Mouse (Mus musculus): ENCODE results near the gene Rps6kb2. TPM values are rescaled to one million over a fixed set of nuclear protein-coding genes. Genes with fewer than 3 reads are reported as not detected.

Gene Rps6kb2
- total and polyA plus RNA-seq, 3 experiments: 16.1 to 73.4 (median 23.1) TPM

- no peak for ATAC-seq (ENCODE audit: extremely low read depth, insufficient number of reproducible peaks, low FRiP score, poor library complexity, severe bottlenecking)
- Histone ChIP-seq H3K4me1 (ENCODE audit: insufficient read depth, low read depth, low read length) (peaks cover 44% of the 10 kb centered on the region), H3K27me3 (ENCODE audit: insufficient read depth, low read length) (no peaks in the 10 kb centered on the region; the same call in 1 of the 2 replicates), H3K4me3 (ENCODE audit: low read depth, low read length) (peak overlapping the region; percentile 77), H3K36me3 (replicated peaks) (peaks cover 36% of the 10 kb centered on the region), H3K9me3 (replicated peaks) (no peaks in the 10 kb centered on the region)
- no peak for DNase-seq (ENCODE audit: low spot score)
- no peak for TF ChIP-seq GATA1 (IDR thresholded peaks at IDR 0.05; ENCODE audit: borderline replicate concordance, low read length)
- no peak for TF ChIP-seq TAL1 (conservative IDR thresholded peaks at IDR 0.05; ENCODE audit: low read depth, low read length)
- no peak for TF ChIP-seq CTCF (IDR thresholded peaks at IDR 0.05; ENCODE audit: low read depth, low read length)
- no peak for TF ChIP-seq POLR2AphosphoS5 (IDR thresholded peaks at IDR 0.05; ENCODE audit: insufficient replicate concordance, low read depth, low read length)
- no peak for TF ChIP-seq GATA2 (IDR thresholded peaks at IDR 0.05; ENCODE audit: borderline replicate concordance, low read depth, low read length)
Measured at GRCm38 (mm10) chr19:4163543-4163887, 361 bp upstream of the Rps6kb2 start.

DNA sequence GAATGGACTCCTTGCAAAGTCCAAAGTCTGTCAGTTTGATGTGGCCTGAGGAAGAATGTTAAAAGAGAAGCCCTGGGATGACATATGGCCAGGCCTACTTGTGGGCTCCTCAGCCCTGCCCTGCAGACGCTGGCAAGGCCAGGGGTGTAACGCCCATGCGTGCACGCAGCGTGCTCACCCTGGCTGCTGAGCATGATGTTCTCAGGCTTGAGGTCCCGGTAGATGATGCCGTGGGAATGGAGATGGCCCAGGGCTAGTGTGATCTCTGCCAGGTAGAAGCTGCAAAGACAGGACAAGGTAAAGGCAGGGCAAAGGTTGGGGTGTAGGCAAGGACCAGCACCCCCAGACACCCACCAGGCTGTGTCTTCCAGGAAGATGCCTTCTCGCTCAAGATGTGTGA is 4.1 kb downstream of the Rps6kb2 start:
- no peak for DNase-seq (ENCODE audit: low spot score)
- TF ChIP-seq GATA2 (IDR thresholded peaks at IDR 0.05; ENCODE audit: borderline replicate concordance, low read depth, low read length): no peak
- TF ChIP-seq CTCF (IDR thresholded peaks at IDR 0.05; ENCODE audit: low read depth, low read length): no peak
- TF ChIP-seq POLR2AphosphoS5 (IDR thresholded peaks at IDR 0.05; ENCODE audit: insufficient replicate concordance, low read depth, low read length): no peak
- TF ChIP-seq GATA1 (IDR thresholded peaks at IDR 0.05; ENCODE audit: borderline replicate concordance, low read length): no peak
- Histone ChIP-seq H3K27me3 (ENCODE audit: insufficient read depth, low read length) (no peaks in the 10 kb centered on the region), H3K36me3 (replicated peaks) (peaks cover 80% of the 10 kb centered on the region), H3K4me1 (ENCODE audit: insufficient read depth, low read depth, low read length) (peaks cover 50% of the 10 kb centered on the region), H3K9me3 (replicated peaks) (no peaks in the 10 kb centered on the region), H3K4me3 (ENCODE audit: low read depth, low read length) (peak overlapping the region; percentile 31; the same call in 1 of the 2 replicates)
- ATAC-seq (ENCODE audit: extremely low read depth, insufficient number of reproducible peaks, low FRiP score, poor library complexity, severe bottlenecking): no peak

- DNase-seq (ENCODE audit: low spot score): no peak
- no peak for TF ChIP-seq TAL1 (conservative IDR thresholded peaks at IDR 0.05; ENCODE audit: low read depth, low read length)
- no peak for TF ChIP-seq CTCF (IDR thresholded peaks at IDR 0.05; ENCODE audit: low read depth, low read length)
- TF ChIP-seq GATA2 (IDR thresholded peaks at IDR 0.05; ENCODE audit: borderline replicate concordance, low read depth, low read length): no peak
- no peak for TF ChIP-seq GATA1 (IDR thresholded peaks at IDR 0.05; ENCODE audit: borderline replicate concordance, low read length)
- TF ChIP-seq POLR2AphosphoS5 (IDR thresholded peaks at IDR 0.05; ENCODE audit: insufficient replicate concordance, low read depth, low read length): no peak
- Histone ChIP-seq H3K4me1 (ENCODE audit: insufficient read depth, low read depth, low read length) (peaks cover 49% of the 10 kb centered on the region), H3K9me3 (replicated peaks) (no peaks in the 10 kb centered on the region), H3K4me3 (ENCODE audit: low read depth, low read length) (no peak overlapping the region), H3K36me3 (replicated peaks) (peaks cover 98% of the 10 kb centered on the region), H3K27me3 (ENCODE audit: insufficient read depth, low read length) (no peaks in the 10 kb centered on the region)
- no peak for ATAC-seq (ENCODE audit: extremely low read depth, insufficient number of reproducible peaks, low FRiP score, poor library complexity, severe bottlenecking)
Measured at GRCm38 (mm10) chr19:4156771-4157170, 6.4 kb downstream of the Rps6kb2 start.

DNA sequence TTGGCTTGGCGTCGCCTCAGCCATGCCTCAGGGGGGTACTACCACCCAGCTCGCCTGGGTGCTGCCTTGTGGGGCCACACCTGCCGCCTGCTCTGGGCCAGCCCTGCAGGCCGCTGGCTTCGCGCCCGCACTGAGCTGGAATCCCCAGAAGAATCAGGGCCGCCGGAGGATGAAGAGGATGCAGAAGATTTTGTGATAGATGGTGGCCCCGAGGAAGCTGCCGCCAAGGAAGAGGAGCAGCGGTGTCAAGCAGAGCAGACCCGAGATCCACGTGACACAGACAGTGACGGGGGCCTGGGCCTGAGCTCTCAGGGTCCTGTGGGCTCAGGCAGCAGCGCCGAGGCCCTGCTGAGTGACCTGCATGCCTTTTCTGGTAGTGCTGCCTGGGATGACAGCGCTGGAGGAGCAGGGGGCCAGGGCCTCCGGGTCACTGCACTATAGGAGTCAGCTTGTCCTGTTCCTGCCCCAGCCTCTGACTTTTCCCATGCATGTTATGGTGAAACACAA is 7.0 kb downstream of the Rps6kb2 start:
- no peak for DNase-seq (ENCODE audit: low spot score)
- Histone ChIP-seq H3K36me3 (replicated peaks) (peaks cover 98% of the 10 kb centered on the region), H3K27me3 (ENCODE audit: insufficient read depth, low read length) (no peaks in the 10 kb centered on the region), H3K4me1 (ENCODE audit: insufficient read depth, low read depth, low read length) (peaks cover 48% of the 10 kb centered on the region), H3K4me3 (ENCODE audit: low read depth, low read length) (peak overlapping the region; percentile 34; the same call in 1 of the 2 replicates), H3K9me3 (replicated peaks) (no peaks in the 10 kb centered on the region)
- ATAC-seq (ENCODE audit: extremely low read depth, insufficient number of reproducible peaks, low FRiP score, poor library complexity, severe bottlenecking): no peak
- TF ChIP-seq TAL1 (conservative IDR thresholded peaks at IDR 0.05; ENCODE audit: low read depth, low read length) (no peak), CTCF (IDR thresholded peaks at IDR 0.05; ENCODE audit: low read depth, low read length) (no peak), POLR2AphosphoS5 (IDR thresholded peaks at IDR 0.05; ENCODE audit: insufficient replicate concordance, low read depth, low read length) (no peak), GATA2 (IDR thresholded peaks at IDR 0.05; ENCODE audit: borderline replicate concordance, low read depth, low read length) (no peak), GATA1 (IDR thresholded peaks at IDR 0.05; ENCODE audit: borderline replicate concordance, low read length) (no peak)

DNA sequence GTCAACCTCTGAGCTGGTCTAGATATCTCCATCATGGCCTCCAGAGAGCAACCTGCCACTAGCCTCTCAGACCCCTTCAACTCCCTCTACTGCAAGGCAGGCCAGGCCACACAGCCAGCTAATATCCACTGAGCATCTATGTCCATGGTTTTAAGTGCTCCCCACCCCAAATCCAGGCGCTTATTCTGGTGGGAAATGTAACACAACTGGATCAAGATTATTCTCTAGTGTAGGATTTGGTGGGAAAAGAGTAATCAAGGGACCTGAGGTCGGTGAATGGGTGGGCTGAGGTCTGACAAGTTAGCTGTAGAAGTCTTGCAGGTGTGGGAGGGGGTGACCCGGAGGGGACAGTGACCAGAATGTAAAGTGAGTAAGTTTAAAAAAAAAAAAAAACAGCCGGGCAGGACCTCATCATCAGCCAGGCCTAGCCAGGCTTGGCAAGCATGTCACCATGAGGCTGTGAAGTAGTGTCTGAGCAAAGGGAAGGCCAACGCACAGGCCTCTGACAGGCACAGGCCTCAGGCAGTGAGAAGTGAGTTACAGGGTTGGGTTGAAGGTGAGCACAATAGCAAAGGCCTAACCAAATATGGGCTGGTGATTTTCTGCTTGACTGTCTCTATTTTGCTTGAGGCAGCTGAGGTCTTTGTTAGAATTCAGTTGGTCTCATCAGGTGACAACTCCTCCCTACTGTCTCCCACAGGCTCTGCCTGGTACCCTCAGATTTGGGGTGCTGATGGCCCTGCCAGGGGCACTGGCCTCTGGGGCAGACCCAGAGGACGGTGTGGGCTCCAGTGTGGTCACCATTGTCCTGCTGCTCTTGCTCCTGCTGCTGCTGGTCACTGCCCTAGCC is 7.7 kb downstream of the Rps6kb2 start:
- no peak for DNase-seq (ENCODE audit: low spot score)
- no peak for ATAC-seq (ENCODE audit: extremely low read depth, insufficient number of reproducible peaks, low FRiP score, poor library complexity, severe bottlenecking)
- Histone ChIP-seq H3K4me1 (ENCODE audit: insufficient read depth, low read depth, low read length) (peaks cover 50% of the 10 kb centered on the region), H3K4me3 (ENCODE audit: low read depth, low read length) (peak overlapping the region; percentile 38; the same call in 1 of the 2 replicates), H3K36me3 (replicated peaks) (peaks cover 98% of the 10 kb centered on the region), H3K27me3 (ENCODE audit: insufficient read depth, low read length) (no peaks in the 10 kb centered on the region), H3K9me3 (replicated peaks) (no peaks in the 10 kb centered on the region)
- no peak for TF ChIP-seq CTCF (IDR thresholded peaks at IDR 0.05; ENCODE audit: low read depth, low read length)
- no peak for TF ChIP-seq GATA2 (IDR thresholded peaks at IDR 0.05; ENCODE audit: borderline replicate concordance, low read depth, low read length)
- no peak for TF ChIP-seq TAL1 (conservative IDR thresholded peaks at IDR 0.05; ENCODE audit: low read depth, low read length)
- no peak; the same call in 1 of the 2 replicates for TF ChIP-seq POLR2AphosphoS5 (IDR thresholded peaks at IDR 0.05; ENCODE audit: insufficient replicate concordance, low read depth, low read length)
- no peak for TF ChIP-seq GATA1 (IDR thresholded peaks at IDR 0.05; ENCODE audit: borderline replicate concordance, low read length)
